Mouse (Mus musculus) layer of hippocampus, postnatal 25 days (tissue): ENCODE measurements around the gene Tmc5. TPM values are rescaled to one million over a fixed set of nuclear protein-coding genes. Genes with fewer than 3 reads are reported as not detected.

Experiments
- total RNA-seq, 2 experiments: library from RNA; stranded (reverse); gene quantifications; 2 replicates each; pipeline ENCODE4 v1.2.3; 2021

Tmc5 gene
- total RNA-seq, 2 experiments from 2014 or later: 0.44 to 0.54 TPM

Other genes starting within 250 kb of the Tmc5 start
- 10 to 100 TPM; 86.1 to 99.6 TPM for gene Syt17, start 149.1 kb upstream of the Tmc5 start, total RNA-seq
- gene Itpripl2, start 105.3 kb upstream of the Tmc5 start, total RNA-seq: 1 to 10 TPM; 2.9 to 3.2 TPM
- gene Coq7, start 63.9 kb upstream of the Tmc5 start, total RNA-seq: 10 to 100 TPM; 33.7 to 35.9 TPM
- 10 to 100 TPM; 15.0 to 17.7 TPM for gene Tmc7, start 12.6 kb upstream of the Tmc5 start, total RNA-seq
- 100 to 1,000 TPM; 222 to 253 TPM for gene Gde1, start 108.5 kb downstream of the Tmc5 start, total RNA-seq
- 10 to 100 TPM; 46.4 to 47.7 TPM for gene Ccp110, start 115.3 kb downstream of the Tmc5 start, total RNA-seq
- gene Vps35l, start 142.9 kb downstream of the Tmc5 start, total RNA-seq: 10 to 100 TPM; 62.8 to 68.5 TPM